Mouse (Mus musculus): ENCODE results near the gene 9430097D07Rik. TPM values are rescaled to one million over a fixed set of nuclear protein-coding genes. Genes with fewer than 3 reads are reported as not detected.

The 9430097D07Rik gene
- total and polyA plus RNA-seq, 3 experiments: not detected

- dilution Hi-C loops (cut with MboI; ENCODE audit: extremely low pct_ligation_motif_present, extremely low pct_unique_long_range_greater_than_20kb, low sequenced_read_pairs): no loop called here
These were observed 4.6 kb downstream of the 9430097D07Rik start, which contains the start of gene Dpm2 for GRCm38 (mm10) chr2:32570698-32571494. Gene Dpm2, plus strand, starts transcription at chr2:32570858.

GRCm38 (mm10) chr2:32568941-32569340 is 6.5 kb downstream of the 9430097D07Rik start:
- no peak for DNase-seq (ENCODE audit: extremely low read depth)
- H3K4me3 ChIP-seq (replicated peaks in 1 of 3; ENCODE audit: low read depth in 2 of 3, low read length in 2 of 3, poor library complexity in 1 of 3): no peak overlapping the region
- H3K36me3 ChIP-seq (replicated peaks in 1 of 2; ENCODE audit: control insufficient read depth in 1 of 2, insufficient read depth in 1 of 2, low read length in 1 of 2): peaks cover 21 to 70% of the 10 kb centered on the region in 2 experiments
- no peak for TF ChIP-seq TCF12 (IDR thresholded peaks at IDR 0.05; ENCODE audit: low read depth, low read length)
- no peak for TF ChIP-seq MAX (IDR thresholded peaks at IDR 0.05; ENCODE audit: low read length)
- no peak for TF ChIP-seq MXI1 (IDR thresholded peaks at IDR 0.05; ENCODE audit: low read depth, low read length)
- no peak for TF ChIP-seq PAX5 (IDR thresholded peaks at IDR 0.05; ENCODE audit: low read length)
- TF ChIP-seq RAD21 (IDR thresholded peaks at IDR 0.05; ENCODE audit: low read depth, low read length): no peak
- no peak for TF ChIP-seq POLR2A (IDR thresholded peaks at IDR 0.05; ENCODE audit: low read depth, low read length)
- TF ChIP-seq CTCF (conservative IDR thresholded peaks at IDR 0.05 in 1 of 2, IDR thresholded peaks at IDR 0.05 in 1 of 2; ENCODE audit: low read depth in 2 of 2, low read length in 2 of 2): no peak
- TF ChIP-seq CHD2 (IDR thresholded peaks at IDR 0.05; ENCODE audit: low read length): no peak
- no peak for TF ChIP-seq EP300 (IDR thresholded peaks at IDR 0.05; ENCODE audit: low read length)
- no peak overlapping the region for H3K27ac ChIP-seq (ENCODE audit: insufficient read depth, low read depth)
- in situ Hi-C loops (cut with MboI; ENCODE audit: low pct_ligation_motif_present, low pct_unique_long_range_greater_than_20kb, low sequenced_read_pairs) (loop anchor here (25.0 kb wide), 1 partner anchor 432 kb away; no protein-coding TSS in a partner anchor), dilution Hi-C loops (cut with MboI; ENCODE audit: extremely low pct_ligation_motif_present, extremely low pct_unique_long_range_greater_than_20kb, low sequenced_read_pairs) (no loop called here)
- H3K27me3 ChIP-seq (replicated peaks): no peaks in the 10 kb centered on the region
- no peaks in the 10 kb centered on the region for H3K9me3 ChIP-seq (replicated peaks; ENCODE audit: low read length)
- peaks cover 16% of the 10 kb centered on the region for H3K79me2 ChIP-seq (replicated peaks; ENCODE audit: control insufficient read depth, extremely low read depth, insufficient read depth, poor library complexity, severe bottlenecking)
- peaks cover 3 to 20% of the 10 kb centered on the region in 2 experiments for H3K4me1 ChIP-seq (ENCODE audit: control insufficient read depth in 1 of 2, insufficient read depth in 2 of 2)
- H3K4me2 ChIP-seq (ENCODE audit: insufficient read depth, low read depth, poor library complexity, severe bottlenecking): no peak overlapping the region
- no peak overlapping the region for H3K9ac ChIP-seq (ENCODE audit: insufficient read depth, low read depth)

More at GRCm38 (mm10) chr2:32570698-32571494, 4.6 kb downstream of the 9430097D07Rik start, which contains the start of gene Dpm2:
- TF ChIP-seq ZMIZ1 (IDR thresholded peaks at IDR 0.05; ENCODE audit: low read depth, low read length) (peak; percentile 63; the same call in 1 of the 2 replicates), TCF12 (IDR thresholded peaks at IDR 0.05; ENCODE audit: low read depth, low read length) (peak; percentile 75), POLR2AphosphoS2 (IDR thresholded peaks at IDR 0.05; ENCODE audit: low read depth, low read length) (peak; percentile 87), NRF1 (IDR thresholded peaks at IDR 0.05; ENCODE audit: low read depth, low read length) (peak; percentile 45; the same call in 1 of the 2 replicates), PAX5 (IDR thresholded peaks at IDR 0.05; ENCODE audit: low read length) (no peak), MAX (IDR thresholded peaks at IDR 0.05; ENCODE audit: low read length) (peak; percentile 90), ZNF384 (IDR thresholded peaks at IDR 0.05; ENCODE audit: low read depth, low read length) (no peak), SMC3 (IDR thresholded peaks at IDR 0.05; ENCODE audit: low read depth, low read length) (no peak), ZKSCAN1 (IDR thresholded peaks at IDR 0.05; ENCODE audit: borderline replicate concordance, low read depth, low read length) (no peak), USF2 (conservative IDR thresholded peaks at IDR 0.05; ENCODE audit: low read depth, low read length) (peak; percentile 97), KAT2A (IDR thresholded peaks at IDR 0.05; ENCODE audit: insufficient replicate concordance, low read length) (peak; percentile 97), JUND (conservative IDR thresholded peaks at IDR 0.05; ENCODE audit: low read depth, low read length) (no peak), POLR2A (IDR thresholded peaks at IDR 0.05; ENCODE audit: low read depth, low read length) (peak; percentile 98), UBTF (IDR thresholded peaks at IDR 0.05; ENCODE audit: low read depth, low read length) (no peak), BHLHE40 (IDR thresholded peaks at IDR 0.05; ENCODE audit: low read depth, low read length) (peak; percentile 94), MAFK (IDR thresholded peaks at IDR 0.05; ENCODE audit: insufficient replicate concordance, low read length) (no peak), GABPA (IDR thresholded peaks at IDR 0.05; ENCODE audit: insufficient replicate concordance, low read depth, low read length) (peak; percentile 76; the same call in 1 of the 2 replicates), SIN3A (IDR thresholded peaks at IDR 0.05; ENCODE audit: low read length) (peak; percentile 98), MYC (IDR thresholded peaks at IDR 0.05; ENCODE audit: low read depth, low read length) (peak; percentile 79; the same call in 1 of the 2 replicates), IRF4 (IDR thresholded peaks at IDR 0.05; ENCODE audit: low read depth, low read length) (no peak; the same call in 1 of the 2 replicates), CHD2 (IDR thresholded peaks at IDR 0.05; ENCODE audit: low read length) (no peak; the same call in none of the 2 replicates), ZC3H11A (IDR thresholded peaks at IDR 0.05; ENCODE audit: low read depth, low read length) (no peak), HCFC1 (IDR thresholded peaks at IDR 0.05; ENCODE audit: low read depth, low read length) (peak; percentile 100), MEF2A (IDR thresholded peaks at IDR 0.05; ENCODE audit: borderline replicate concordance, low read depth, low read length) (peak; percentile 51; the same call in 1 of the 2 replicates), MXI1 (IDR thresholded peaks at IDR 0.05; ENCODE audit: low read depth, low read length) (peak; percentile 86; the same call in 1 of the 2 replicates), RCOR1 (conservative IDR thresholded peaks at IDR 0.05; ENCODE audit: low read depth, low read length) (no peak), JUN (IDR thresholded peaks at IDR 0.05; ENCODE audit: insufficient read depth, low read depth, low read length) (no peak), ETS1 (conservative IDR thresholded peaks at IDR 0.05; ENCODE audit: low read depth, low read length) (no peak; the same call in none of the 2 replicates), ELF1 (IDR thresholded peaks at IDR 0.05; ENCODE audit: low read depth, low read length) (peak; percentile 98), EP300 (IDR thresholded peaks at IDR 0.05; ENCODE audit: low read length) (no peak), RAD21 (IDR thresholded peaks at IDR 0.05; ENCODE audit: low read depth, low read length) (no peak), CTCF (conservative IDR thresholded peaks at IDR 0.05 in 1 of 2, IDR thresholded peaks at IDR 0.05 in 1 of 2; ENCODE audit: low read depth in 2 of 2, low read length in 2 of 2) (no peak), CHD1 (IDR thresholded peaks at IDR 0.05; ENCODE audit: low read depth, low read length) (no peak), USF1 (IDR thresholded peaks at IDR 0.05; ENCODE audit: low read depth, low read length) (peak; percentile 97), NELFE (IDR thresholded peaks at IDR 0.05; ENCODE audit: low read depth, low read length) (peak; percentile 98), TBP (conservative IDR thresholded peaks at IDR 0.05; ENCODE audit: low read depth, low read length) (peak; percentile 73; the same call in 1 of the 2 replicates), E2F4 (IDR thresholded peaks at IDR 0.05; ENCODE audit: insufficient replicate concordance, low read depth, low read length) (peak; percentile 84; the same call in 1 of the 2 replicates), MAZ (IDR thresholded peaks at IDR 0.05; ENCODE audit: low read depth, low read length) (no peak)
- H3K4me3 ChIP-seq (replicated peaks in 1 of 3; ENCODE audit: low read depth in 2 of 3, low read length in 2 of 3, poor library complexity in 1 of 3): peak within 1 kb of the TSS; percentile 67 to 86 (median 84)
- H3K36me3 ChIP-seq (replicated peaks in 1 of 2; ENCODE audit: control insufficient read depth in 1 of 2, insufficient read depth in 1 of 2, low read length in 1 of 2): peaks cover 15 to 67% of the 10 kb centered on the region in 2 experiments
- peak; percentile 96 for DNase-seq (ENCODE audit: extremely low read depth)
- peak within 1 kb of the TSS; percentile 97 for H3K4me2 ChIP-seq (ENCODE audit: insufficient read depth, low read depth, poor library complexity, severe bottlenecking)
- H3K4me1 ChIP-seq (ENCODE audit: control insufficient read depth in 1 of 2, insufficient read depth in 2 of 2): peaks cover 3 to 26% of the 10 kb centered on the region in 2 experiments
- H3K9ac ChIP-seq (ENCODE audit: insufficient read depth, low read depth): peak within 1 kb of the TSS; percentile 89
- H3K9me3 ChIP-seq (replicated peaks; ENCODE audit: low read length): no peaks in the 10 kb centered on the region
- in situ Hi-C loops (cut with MboI; ENCODE audit: low pct_ligation_motif_present, low pct_unique_long_range_greater_than_20kb, low sequenced_read_pairs): loop anchor here (25.0 kb wide), 1 partner anchor 434 kb away; no protein-coding TSS in a partner anchor
- peaks cover 16% of the 10 kb centered on the region for H3K79me2 ChIP-seq (replicated peaks; ENCODE audit: control insufficient read depth, extremely low read depth, insufficient read depth, poor library complexity, severe bottlenecking)
- no peaks in the 10 kb centered on the region for H3K27me3 ChIP-seq (replicated peaks)
- no peak within 1 kb of the TSS for H3K27ac ChIP-seq (ENCODE audit: insufficient read depth, low read depth)
